Mouse (Mus musculus): ENCODE results near the gene Nphp4.
"Not testable (repeated sequence)": the region's sequence is repeated elsewhere in the genome, so short reads cannot be mapped to it uniquely, and the experiment has no call there.

Nphp4 gene

GRCm38 (mm10) chr4:152555806-152556205, 79.3 kb downstream of the Nphp4 start:
- DNase-seq (ENCODE audit: low read depth, low spot score) = not testable (repeated sequence)

- no peak for DNase-seq (ENCODE audit: low read depth, low spot score)
Measured at GRCm38 (mm10) chr4:152558246-152558645, 81.7 kb downstream of the Nphp4 start.

- DNase-seq (ENCODE audit: low read depth, low spot score) = no peak
Measured at GRCm38 (mm10) chr4:152568006-152568405, 91.5 kb downstream of the Nphp4 start.

- DNase-seq (ENCODE audit: low read depth, low spot score) = no peak
Measured at GRCm38 (mm10) chr4:152568662-152569395, 92.3 kb downstream of the Nphp4 start.

- DNase-seq (ENCODE audit: low read depth, low spot score) = no peak
Measured at GRCm38 (mm10) chr4:152574266-152574665, 97.8 kb downstream of the Nphp4 start.

GRCm38 (mm10) chr4:152576826-152577225, 100.3 kb downstream of the Nphp4 start:
- no peak for DNase-seq (ENCODE audit: low read depth, low spot score)

GRCm38 (mm10) chr4:152579956-152580355, 103.5 kb downstream of the Nphp4 start:
- DNase-seq (ENCODE audit: low read depth, low spot score) = no peak

GRCm38 (mm10) chr4:152582206-152582605, 105.7 kb downstream of the Nphp4 start:
- DNase-seq (ENCODE audit: low read depth, low spot score) = no peak

GRCm38 (mm10) chr4:152583616-152584015, 107.1 kb downstream of the Nphp4 start:
- no peak for DNase-seq (ENCODE audit: low read depth, low spot score)

GRCm38 (mm10) chr4:152585526-152585925, 109.0 kb downstream of the Nphp4 start:
- DNase-seq (ENCODE audit: low read depth, low spot score) = no peak

GRCm38 (mm10) chr4:152586175-152586574, 109.7 kb downstream of the Nphp4 start:
- no peak for DNase-seq (ENCODE audit: low read depth, low spot score)

- no peak for DNase-seq (ENCODE audit: low read depth, low spot score)
Measured at GRCm38 (mm10) chr4:152604285-152604684, 127.8 kb downstream of the Nphp4 start.

GRCm38 (mm10) chr4:152609196-152609595, 132.7 kb downstream of the Nphp4 start:
- no peak for DNase-seq (ENCODE audit: low read depth, low spot score)

- no peak for DNase-seq (ENCODE audit: low read depth, low spot score)
Measured at GRCm38 (mm10) chr4:152610026-152610425, 133.5 kb downstream of the Nphp4 start.

Measured in CD4-positive, CD25-positive, alpha-beta regulatory T cell, adult 2 months (primary cell).